Mouse (Mus musculus) kidney, postnatal 14 days (tissue): ENCODE data around the gene Trpm3.
"Not testable (repeated sequence)": the region's sequence is repeated elsewhere in the genome, so short reads cannot be mapped to it uniquely, and the experiment has no call there.

Experiments
- DNase-seq: peaks from one replicate; pipeline ENCODE4 v3.0.0; 2022; ENCODE audit warnings: mixed read lengths

The Trpm3 gene

DNA sequence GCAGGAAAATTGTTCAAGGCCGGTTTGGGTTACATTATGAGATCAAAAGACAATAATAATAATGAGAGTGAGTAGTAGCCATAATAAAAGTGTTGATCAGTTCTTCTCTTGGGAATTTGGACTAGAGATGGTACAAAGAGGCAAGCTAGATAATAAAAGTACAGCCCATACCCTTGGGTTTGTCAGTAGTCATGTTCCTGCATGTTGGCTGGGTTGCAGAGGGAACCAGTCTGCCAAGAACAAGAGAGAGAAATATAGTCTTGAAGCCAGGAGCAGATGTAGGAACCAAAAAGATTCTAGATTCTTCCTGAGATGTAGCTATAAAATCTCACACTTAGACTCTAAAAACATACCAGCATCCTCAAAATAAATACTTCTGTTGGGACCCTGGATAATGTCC, 861.4 kb downstream of the Trpm3 start:
- no peak for DNase-seq

GRCm38 (mm10) chr19:23003861-23004260, 865.0 kb downstream of the Trpm3 start:
- DNase-seq, result no peak

GRCm38 (mm10) chr19:23005851-23006250, 867.0 kb downstream of the Trpm3 start:
- no peak for DNase-seq

DNA sequence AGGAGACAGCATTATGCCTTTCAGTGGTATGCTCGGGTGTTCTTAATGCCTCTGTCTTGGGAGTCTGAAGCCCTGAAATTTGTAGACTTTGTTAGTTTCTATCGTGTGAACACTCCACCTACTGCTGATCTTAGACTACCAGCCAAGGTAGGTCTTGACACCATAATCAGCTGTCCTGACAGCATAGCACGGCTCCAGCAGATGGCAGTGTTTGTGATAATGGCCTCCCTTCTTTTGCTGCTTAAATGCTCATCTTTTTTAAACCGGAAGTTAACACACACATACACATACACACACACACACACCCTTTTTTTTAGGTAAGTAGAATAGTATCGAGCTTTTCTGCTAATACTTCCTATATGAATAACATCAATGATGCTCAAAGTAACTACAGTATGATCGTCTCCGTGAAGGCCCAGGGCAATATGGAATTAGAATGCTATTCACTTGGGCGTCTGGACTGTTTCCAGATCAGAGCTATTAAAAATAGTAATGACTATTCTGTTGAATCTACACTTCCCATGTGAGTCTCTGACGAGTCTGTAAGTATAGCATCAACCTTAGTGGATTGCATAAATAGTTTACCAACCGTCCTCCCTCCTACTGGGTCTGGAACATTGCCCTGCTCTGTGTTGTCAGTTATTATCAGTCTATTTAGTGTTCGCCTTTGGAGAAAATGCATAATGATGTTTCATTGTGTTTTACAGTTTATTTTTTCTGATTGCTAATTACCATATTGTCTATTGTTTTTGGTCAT, 867.8 kb downstream of the Trpm3 start:
- peak; percentile 67 for DNase-seq

DNA sequence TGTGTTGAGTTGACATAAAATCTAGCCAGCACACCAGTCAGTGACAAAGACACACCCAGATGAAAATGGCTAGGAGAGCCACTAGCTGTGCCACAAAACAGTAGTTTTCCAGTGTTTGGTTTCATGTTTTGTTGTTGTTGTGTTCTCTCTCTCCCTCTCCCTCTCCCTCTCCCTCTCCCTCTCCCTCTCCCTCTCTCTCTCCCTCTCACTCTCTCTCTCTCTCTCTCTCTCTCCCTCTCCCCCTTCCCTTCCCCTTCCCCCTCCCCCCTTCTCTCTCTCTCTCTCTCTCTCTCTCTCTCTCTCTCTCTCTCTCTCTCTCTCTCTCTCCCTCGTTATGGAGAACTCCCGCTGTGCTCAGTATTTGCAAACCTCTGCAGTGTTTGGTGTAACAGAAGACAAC, 874.8 kb downstream of the Trpm3 start:
- DNase-seq, result no peak

DNA sequence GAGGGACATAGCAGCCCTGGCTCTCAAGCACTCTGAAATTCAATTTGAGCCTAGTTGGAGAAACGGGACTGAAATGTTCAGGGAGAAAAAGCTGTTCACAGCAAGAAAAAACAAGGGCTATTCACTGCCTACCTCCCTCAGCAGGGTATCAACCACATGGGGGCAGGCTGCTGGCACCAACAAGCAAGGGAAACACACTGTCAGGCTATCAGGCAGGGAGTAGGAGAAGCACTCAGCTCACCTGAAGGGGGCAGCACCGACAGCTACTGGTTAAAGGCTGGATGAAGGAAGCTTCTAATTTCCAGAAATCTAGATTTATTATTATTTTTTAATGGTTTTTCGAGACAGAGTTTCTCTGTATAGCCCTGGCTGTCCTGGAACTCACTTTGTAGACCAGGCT, 876.7 kb downstream of the Trpm3 start:
- peak; percentile 67 for DNase-seq

- no peak for DNase-seq
These were observed 879.4 kb downstream of the Trpm3 start for GRCm38 (mm10) chr19:23018186-23018727.

DNA sequence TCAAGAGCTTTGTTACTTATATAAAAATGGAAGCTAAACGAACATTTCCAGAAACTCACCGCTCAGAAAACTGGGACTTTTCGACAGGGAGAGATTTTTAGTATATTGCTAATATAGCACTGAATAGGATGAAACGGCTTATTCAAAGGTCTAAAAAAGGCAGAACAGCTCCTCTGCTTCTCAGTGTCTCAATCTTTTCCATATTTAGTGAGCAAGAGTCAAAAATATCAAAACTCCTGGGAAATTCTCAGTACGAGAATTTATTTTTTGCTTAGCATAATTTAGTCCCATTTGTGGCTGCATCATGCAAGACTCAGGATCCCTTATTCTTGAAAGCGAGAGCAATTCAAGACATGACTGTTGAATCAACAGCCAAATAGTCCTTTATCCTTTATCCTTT, 884.1 kb downstream of the Trpm3 start:
- DNase-seq, result no peak

GRCm38 (mm10) chr19:23023316-23023960, 884.6 kb downstream of the Trpm3 start:
- DNase-seq, result no peak

- DNase-seq, result no peak
These were observed 886.0 kb downstream of the Trpm3 start for GRCm38 (mm10) chr19:23024821-23025220.

- DNase-seq, result no peak
These were observed 887.6 kb downstream of the Trpm3 start for GRCm38 (mm10) chr19:23026427-23026826.

DNA sequence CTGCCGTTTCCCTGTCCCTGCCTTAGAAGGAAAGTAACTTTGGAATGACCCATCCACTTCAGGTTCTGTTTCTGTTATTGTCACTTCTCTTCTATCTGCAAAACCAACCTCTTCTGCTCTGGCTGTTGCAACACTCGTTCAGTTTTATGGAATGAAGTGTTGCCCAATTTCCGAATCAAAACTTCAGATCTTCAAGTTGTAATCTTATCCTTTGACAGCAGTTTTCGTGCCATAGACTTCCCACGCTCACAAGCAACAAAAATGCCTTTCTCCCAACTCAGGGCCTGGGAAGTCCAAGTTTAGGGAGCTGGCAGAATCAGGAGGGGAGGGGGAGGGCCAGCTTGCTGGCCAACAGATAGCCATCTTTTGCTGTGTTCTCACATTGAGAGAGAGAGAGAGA, 889.4 kb downstream of the Trpm3 start:
- DNase-seq, result no peak

DNA sequence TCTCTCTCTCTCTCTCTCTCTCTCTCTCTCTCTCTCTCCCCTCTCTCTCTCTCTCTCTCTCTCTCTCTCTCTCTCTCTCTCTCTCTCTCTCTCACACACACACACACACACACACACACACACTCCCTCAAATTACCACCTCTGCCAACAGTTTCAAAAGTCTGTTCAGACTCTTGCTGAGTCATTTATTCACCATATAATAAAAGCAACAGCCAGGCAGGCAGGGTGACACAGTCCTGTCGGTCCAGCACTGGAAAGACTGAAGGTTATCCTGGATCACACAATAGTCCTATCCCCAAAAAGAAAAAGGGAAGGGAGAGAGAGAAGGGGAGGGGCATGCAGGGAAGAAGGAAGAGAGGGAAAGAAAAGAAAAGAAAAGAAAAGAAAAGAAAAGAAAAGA, 894.5 kb downstream of the Trpm3 start:
- not testable (repeated sequence) for DNase-seq

DNA sequence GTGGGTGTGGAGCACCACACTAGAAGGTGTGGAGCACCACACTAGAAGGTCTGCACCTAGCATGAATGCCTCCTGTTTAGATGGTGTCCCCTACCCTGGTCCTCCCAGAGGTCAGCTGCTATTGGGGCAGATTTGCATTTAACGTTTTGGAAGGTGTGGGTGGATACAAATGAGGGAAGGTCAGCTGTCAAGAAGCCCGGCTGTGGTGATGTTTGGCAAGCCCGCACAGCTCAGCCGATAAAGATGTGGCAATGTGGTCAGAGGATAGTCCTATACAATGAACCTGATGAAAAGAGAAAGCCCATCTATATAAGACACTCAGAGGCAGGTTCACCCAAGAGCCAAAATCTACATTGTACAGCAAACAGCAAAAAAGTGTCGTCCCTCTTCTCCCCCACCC, 895.3 kb downstream of the Trpm3 start:
- no peak for DNase-seq

DNA sequence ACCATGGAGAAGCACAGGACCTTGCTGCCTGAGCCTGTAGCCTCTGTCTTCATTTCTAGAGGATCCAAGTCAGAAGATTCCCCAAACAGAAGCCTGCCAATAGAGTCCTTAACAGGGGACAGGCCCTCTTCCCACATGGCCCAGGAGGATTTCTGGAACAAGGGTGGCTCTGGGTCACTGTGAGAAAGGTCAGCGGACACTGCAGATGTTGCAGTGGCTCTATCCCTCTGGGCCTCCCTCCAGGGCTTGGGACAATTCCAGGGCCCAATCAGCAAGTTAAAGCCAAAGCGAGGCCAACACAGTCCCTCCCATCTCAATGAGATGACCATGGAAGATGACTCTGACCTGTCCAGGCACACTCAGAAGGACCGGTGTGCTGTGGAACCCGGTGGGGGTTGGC, 896.1 kb downstream of the Trpm3 start:
- peak; percentile 87 for DNase-seq

GRCm38 (mm10) chr19:23035786-23036185, 896.9 kb downstream of the Trpm3 start:
- no peak for DNase-seq

GRCm38 (mm10) chr19:23036782-23037477, 898.1 kb downstream of the Trpm3 start:
- DNase-seq, result no peak

DNA sequence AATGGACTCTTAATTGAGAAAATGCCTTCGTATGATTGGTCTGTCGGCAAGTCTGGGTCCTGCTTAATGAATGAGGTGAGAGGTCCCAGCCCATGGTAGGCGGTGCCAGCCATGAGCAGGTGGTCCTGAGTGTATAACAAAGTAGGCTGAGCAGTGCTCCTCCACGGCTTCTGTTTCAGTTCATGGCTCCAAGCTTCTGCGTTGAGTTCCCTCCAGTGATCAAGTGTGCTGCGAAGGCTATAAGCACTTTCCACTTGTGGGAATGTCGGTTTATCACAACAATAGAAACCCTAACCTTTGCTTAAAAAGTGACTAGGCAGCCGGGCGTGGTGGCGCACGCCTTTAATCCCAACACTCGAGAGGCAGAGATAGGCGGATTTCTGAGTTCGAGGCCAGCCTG, 898.7 kb downstream of the Trpm3 start:
- DNase-seq, result no peak

DNA sequence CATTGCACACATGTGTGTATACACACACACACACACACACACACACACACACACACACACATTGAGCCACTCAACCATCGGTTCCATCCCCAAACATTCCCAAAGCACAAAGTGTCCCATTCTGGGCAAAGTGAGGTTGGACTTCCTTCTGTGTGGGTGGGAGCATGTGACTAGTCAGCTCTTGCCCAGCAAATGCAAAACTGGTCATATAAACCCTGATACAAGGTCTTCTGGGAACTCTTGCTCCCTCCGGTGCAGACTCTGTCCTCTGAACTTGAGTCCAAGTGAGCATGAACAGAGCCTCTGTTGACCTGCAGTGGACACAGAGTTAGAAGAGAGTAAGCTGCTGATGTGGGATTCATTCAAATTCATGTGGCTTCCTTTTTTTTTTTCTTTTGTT, 899.5 kb downstream of the Trpm3 start:
- DNase-seq, result peak; percentile 71

GRCm38 (mm10) chr19:23041483-23042167, 902.8 kb downstream of the Trpm3 start:
- DNase-seq, result peak; percentile 50

GRCm38 (mm10) chr19:23042168-23042733, 903.4 kb downstream of the Trpm3 start:
- DNase-seq, result peak; percentile 21

DNA sequence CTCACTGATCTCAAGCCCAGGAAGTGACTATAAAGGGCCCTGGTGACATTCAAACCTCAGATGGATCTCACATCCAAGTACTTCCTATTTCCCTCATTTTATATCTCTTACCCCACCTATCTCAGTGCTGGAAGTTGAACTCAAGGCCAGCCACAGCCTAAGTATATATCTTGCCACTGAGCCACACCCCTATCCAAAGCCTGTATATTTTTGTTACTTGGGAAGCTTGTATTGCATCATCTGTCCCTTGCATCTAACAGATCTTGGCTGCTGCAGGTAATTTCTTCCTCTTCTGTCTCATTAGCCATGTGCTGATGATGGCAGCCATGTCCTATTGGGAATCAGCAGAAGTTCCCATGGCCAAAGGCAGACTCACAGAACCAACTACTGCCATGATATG, 904.9 kb downstream of the Trpm3 start:
- no peak for DNase-seq
